Mouse (Mus musculus): ENCODE results near the gene Rnf144a. TPM values are rescaled to one million over a fixed set of nuclear protein-coding genes. Genes with fewer than 3 reads are reported as not detected.
A peak's percentile ranks its signal among the peaks of the same experiment; 100 is the strongest.

The Rnf144a gene
- polyA plus RNA-seq (2014; fragmentation: Nextera tagmentation; extraction: Ambion mirVana), result 39.0 and 42.5 TPM in 2 replicates

- ATAC-seq (ENCODE audit: insufficient number of reproducible peaks, low FRiP score, low TSS enrichment, low read depth) (peak; percentile 82), DNase-seq (ENCODE audit: low spot score) (peak; percentile 98)
- Histone ChIP-seq H3K27me3 (ENCODE audit: control insufficient read depth, insufficient read depth, low read length) (no peaks in the 10 kb centered on the region), H3K27ac (replicated peaks; ENCODE audit: low read depth, low read length) (peak within 1 kb of the TSS; percentile 44), H3K4me2 (ENCODE audit: low read depth, severe bottlenecking) (peak within 1 kb of the TSS; percentile 61), H3K9ac (ENCODE audit: low read length) (peak within 1 kb of the TSS; percentile 95), H3K36me3 (ENCODE audit: control insufficient read depth, insufficient read depth, low read length) (no peaks in the 10 kb centered on the region), H3K9me3 (ENCODE audit: control insufficient read depth, low read length) (no peaks in the 10 kb centered on the region), H3K4me1 (ENCODE audit: control insufficient read depth, insufficient read depth, low read length) (peaks cover 16% of the 10 kb centered on the region), H3K4me3 (ENCODE audit: low read depth, low read length) (peak within 1 kb of the TSS; percentile 93)
- WGBS, result 1% methylated on average over 45 of the region's 45 CpGs
Observed at GRCm38 (mm10) chr12:26415104-26415771, at the start of gene Rnf144a. TSS of gene Rnf144a (minus strand) at chr12:26415254.

DNA sequence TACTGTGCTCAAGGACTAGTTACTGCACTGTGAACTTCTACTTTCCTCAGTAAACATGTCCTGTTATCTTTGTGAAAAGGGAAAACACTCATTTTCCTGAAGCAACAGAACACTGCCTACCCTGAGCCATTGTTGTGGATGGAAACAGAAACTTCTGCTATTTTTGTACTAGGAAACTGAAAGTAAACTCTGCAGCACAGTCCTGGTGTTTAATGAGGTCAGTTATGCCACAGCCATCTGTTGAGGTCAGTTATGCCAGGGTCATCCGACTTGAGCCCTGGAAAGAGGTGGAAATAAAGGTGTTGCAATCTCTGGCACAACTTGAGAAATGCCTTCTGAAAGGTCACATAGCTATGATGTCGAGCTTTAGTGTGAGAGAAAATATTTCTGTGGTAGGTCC lies 45.0 kb upstream of the Rnf144a start:
- no peak for ATAC-seq (ENCODE audit: insufficient number of reproducible peaks, low FRiP score, low TSS enrichment, low read depth)
- Histone ChIP-seq H3K9ac (ENCODE audit: low read length) (no peak overlapping the region), H3K9me3 (ENCODE audit: control insufficient read depth, low read length) (no peaks in the 10 kb centered on the region), H3K4me3 (ENCODE audit: low read depth, low read length) (no peak overlapping the region), H3K4me1 (ENCODE audit: control insufficient read depth, insufficient read depth, low read length) (peaks cover 5% of the 10 kb centered on the region; the same call in 1 of the 2 replicates), H3K4me2 (ENCODE audit: low read depth, severe bottlenecking) (no peak overlapping the region), H3K36me3 (ENCODE audit: control insufficient read depth, insufficient read depth, low read length) (no peaks in the 10 kb centered on the region), H3K27me3 (ENCODE audit: control insufficient read depth, insufficient read depth, low read length) (no peaks in the 10 kb centered on the region), H3K27ac (replicated peaks; ENCODE audit: low read depth, low read length) (no peak overlapping the region)
- 63% methylated on average over 2 of the region's 2 CpGs for WGBS
- no peak for DNase-seq (ENCODE audit: low spot score)

- no peak within 1 kb of the TSS for H3K27ac ChIP-seq (replicated peaks; ENCODE audit: low read depth, low read length)
- no peaks in the 10 kb centered on the region for H3K9me3 ChIP-seq (ENCODE audit: control insufficient read depth, low read length)
- 45% methylated on average over 13 of the region's 13 CpGs for WGBS
- H3K9ac ChIP-seq (ENCODE audit: low read length), result no peak within 1 kb of the TSS
- peaks cover 5% of the 10 kb centered on the region; the same call in 1 of the 2 replicates for H3K4me1 ChIP-seq (ENCODE audit: control insufficient read depth, insufficient read depth, low read length)
- no peaks in the 10 kb centered on the region for H3K36me3 ChIP-seq (ENCODE audit: control insufficient read depth, insufficient read depth, low read length)
- H3K4me2 ChIP-seq (ENCODE audit: low read depth, severe bottlenecking), result no peak within 1 kb of the TSS
- H3K4me3 ChIP-seq (ENCODE audit: low read depth, low read length), result no peak within 1 kb of the TSS
- H3K27me3 ChIP-seq (ENCODE audit: control insufficient read depth, insufficient read depth, low read length), result no peaks in the 10 kb centered on the region
- ATAC-seq (ENCODE audit: insufficient number of reproducible peaks, low FRiP score, low TSS enrichment, low read depth), result peak; percentile 73
- peak; percentile 61 for DNase-seq (ENCODE audit: low spot score)
Observed at GRCm38 (mm10) chr12:26456028-26456698, 41.1 kb upstream of the Rnf144a start, which contains the start of gene Rsad2. TSS of gene Rsad2 (minus strand) at chr12:26456452.

DNA sequence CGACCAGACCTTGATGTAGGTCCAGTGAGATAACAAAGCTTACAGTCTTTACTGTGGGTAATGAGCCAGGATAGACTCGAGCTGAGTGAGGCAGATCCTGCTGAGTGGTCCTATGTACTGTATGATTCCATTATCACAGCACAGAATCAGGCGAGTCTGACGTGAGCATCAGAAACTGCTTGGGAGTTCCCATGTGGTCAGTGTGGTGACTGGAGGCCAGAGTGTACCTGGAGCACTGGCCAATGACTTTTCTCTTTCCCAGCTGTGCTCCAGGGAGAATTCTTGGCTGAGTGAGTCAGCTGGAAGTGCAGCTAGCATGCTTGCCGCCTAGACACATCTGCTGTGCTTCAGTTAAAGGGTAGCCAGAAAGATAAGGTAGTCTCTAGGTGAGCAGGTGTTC lies 39.6 kb upstream of the Rnf144a start:
- 54% methylated on average over 5 of the region's 5 CpGs for WGBS

GRCm38 (mm10) chr12:26452951-26453350 lies 37.9 kb upstream of the Rnf144a start:
- no peak overlapping the region for H3K4me3 ChIP-seq (ENCODE audit: low read depth, low read length)
- 78% methylated on average over 4 of the region's 4 CpGs for WGBS
- DNase-seq (ENCODE audit: low spot score), result no peak
- H3K27me3 ChIP-seq (ENCODE audit: control insufficient read depth, insufficient read depth, low read length), result no peaks in the 10 kb centered on the region
- no peak overlapping the region for H3K27ac ChIP-seq (replicated peaks; ENCODE audit: low read depth, low read length)
- no peak for ATAC-seq (ENCODE audit: insufficient number of reproducible peaks, low FRiP score, low TSS enrichment, low read depth)
- no peaks in the 10 kb centered on the region for H3K36me3 ChIP-seq (ENCODE audit: control insufficient read depth, insufficient read depth, low read length)
- no peak overlapping the region for H3K4me2 ChIP-seq (ENCODE audit: low read depth, severe bottlenecking)
- H3K4me1 ChIP-seq (ENCODE audit: control insufficient read depth, insufficient read depth, low read length), result peaks cover 5% of the 10 kb centered on the region; the same call in 1 of the 2 replicates
- H3K9ac ChIP-seq (ENCODE audit: low read length), result no peak overlapping the region
- no peaks in the 10 kb centered on the region for H3K9me3 ChIP-seq (ENCODE audit: control insufficient read depth, low read length)

More for the DNA sequence above, 39.6 kb upstream of the Rnf144a start:
- H3K9ac ChIP-seq (ENCODE audit: low read length), result no peak overlapping the region
- H3K4me1 ChIP-seq (ENCODE audit: control insufficient read depth, insufficient read depth, low read length), result peaks cover 5% of the 10 kb centered on the region; the same call in 1 of the 2 replicates
- DNase-seq (ENCODE audit: low spot score) (no peak), ATAC-seq (ENCODE audit: insufficient number of reproducible peaks, low FRiP score, low TSS enrichment, low read depth) (no peak)
- no peak overlapping the region for H3K27ac ChIP-seq (replicated peaks; ENCODE audit: low read depth, low read length)
- H3K9me3 ChIP-seq (ENCODE audit: control insufficient read depth, low read length), result no peaks in the 10 kb centered on the region
- no peak overlapping the region for H3K4me2 ChIP-seq (ENCODE audit: low read depth, severe bottlenecking)
- no peaks in the 10 kb centered on the region for H3K36me3 ChIP-seq (ENCODE audit: control insufficient read depth, insufficient read depth, low read length)
- no peak overlapping the region for H3K4me3 ChIP-seq (ENCODE audit: low read depth, low read length)
- H3K27me3 ChIP-seq (ENCODE audit: control insufficient read depth, insufficient read depth, low read length), result no peaks in the 10 kb centered on the region

DNA sequence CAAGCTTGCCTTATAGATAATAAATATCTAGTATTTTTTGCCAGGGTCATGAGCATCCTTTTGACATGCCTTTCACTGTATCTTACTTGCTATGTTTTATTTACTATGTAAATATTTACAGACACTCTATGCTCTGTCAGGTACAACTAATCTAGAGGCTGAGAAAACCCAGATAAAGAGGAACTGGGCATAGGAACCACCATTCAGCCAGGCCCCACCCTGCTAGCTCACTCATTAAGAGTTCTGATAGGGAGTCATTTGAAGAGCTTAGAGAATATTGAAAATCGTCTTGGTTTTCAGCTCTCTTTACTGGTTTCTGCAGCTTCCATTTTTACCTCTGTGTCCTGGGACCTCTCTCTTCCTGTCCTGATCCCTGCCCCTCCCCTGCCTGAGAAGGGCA lies 36.1 kb upstream of the Rnf144a start:
- Histone ChIP-seq H3K4me3 (ENCODE audit: low read depth, low read length) (no peak overlapping the region), H3K4me2 (ENCODE audit: low read depth, severe bottlenecking) (no peak overlapping the region), H3K4me1 (ENCODE audit: control insufficient read depth, insufficient read depth, low read length) (peaks cover 2% of the 10 kb centered on the region; the same call in 1 of the 2 replicates), H3K9ac (ENCODE audit: low read length) (no peak overlapping the region), H3K27ac (replicated peaks; ENCODE audit: low read depth, low read length) (no peak overlapping the region), H3K27me3 (ENCODE audit: control insufficient read depth, insufficient read depth, low read length) (no peaks in the 10 kb centered on the region), H3K9me3 (ENCODE audit: control insufficient read depth, low read length) (no peaks in the 10 kb centered on the region), H3K36me3 (ENCODE audit: control insufficient read depth, insufficient read depth, low read length) (no peaks in the 10 kb centered on the region)
- WGBS, result 82% methylated on average over 1 of the region's 1 CpGs
- ATAC-seq (ENCODE audit: insufficient number of reproducible peaks, low FRiP score, low TSS enrichment, low read depth) (no peak), DNase-seq (ENCODE audit: low spot score) (no peak)

- H3K4me2 ChIP-seq (ENCODE audit: low read depth, severe bottlenecking), result no peak overlapping the region
- no peak for DNase-seq (ENCODE audit: low spot score)
Observed at GRCm38 (mm10) chr12:26449483-26449882, 34.4 kb upstream of the Rnf144a start.

GRCm38 (mm10) chr12:26446377-26447045 lies 31.5 kb upstream of the Rnf144a start:
- 76% methylated on average over 4 of the region's 4 CpGs for WGBS
- DNase-seq (ENCODE audit: low spot score), result no peak
- Histone ChIP-seq H3K4me3 (ENCODE audit: low read depth, low read length) (no peak overlapping the region), H3K4me2 (ENCODE audit: low read depth, severe bottlenecking) (no peak overlapping the region), H3K4me1 (ENCODE audit: control insufficient read depth, insufficient read depth, low read length) (no peaks in the 10 kb centered on the region), H3K9me3 (ENCODE audit: control insufficient read depth, low read length) (no peaks in the 10 kb centered on the region), H3K27ac (replicated peaks; ENCODE audit: low read depth, low read length) (no peak overlapping the region), H3K36me3 (ENCODE audit: control insufficient read depth, insufficient read depth, low read length) (no peaks in the 10 kb centered on the region), H3K27me3 (ENCODE audit: control insufficient read depth, insufficient read depth, low read length) (no peaks in the 10 kb centered on the region), H3K9ac (ENCODE audit: low read length) (no peak overlapping the region)
- no peak for ATAC-seq (ENCODE audit: insufficient number of reproducible peaks, low FRiP score, low TSS enrichment, low read depth)

More at GRCm38 (mm10) chr12:26449483-26449882, 34.4 kb upstream of the Rnf144a start:
- Histone ChIP-seq H3K4me3 (ENCODE audit: low read depth, low read length) (no peak overlapping the region), H3K9ac (ENCODE audit: low read length) (no peak overlapping the region), H3K27ac (replicated peaks; ENCODE audit: low read depth, low read length) (no peak overlapping the region), H3K4me1 (ENCODE audit: control insufficient read depth, insufficient read depth, low read length) (no peaks in the 10 kb centered on the region), H3K36me3 (ENCODE audit: control insufficient read depth, insufficient read depth, low read length) (no peaks in the 10 kb centered on the region), H3K27me3 (ENCODE audit: control insufficient read depth, insufficient read depth, low read length) (no peaks in the 10 kb centered on the region), H3K9me3 (ENCODE audit: control insufficient read depth, low read length) (no peaks in the 10 kb centered on the region)
- no peak for ATAC-seq (ENCODE audit: insufficient number of reproducible peaks, low FRiP score, low TSS enrichment, low read depth)
- 97% methylated on average over 2 of the region's 2 CpGs for WGBS
